Comparison of ENCODE assay signal across 10 mouse cellular contexts in the genomic region with DNA sequence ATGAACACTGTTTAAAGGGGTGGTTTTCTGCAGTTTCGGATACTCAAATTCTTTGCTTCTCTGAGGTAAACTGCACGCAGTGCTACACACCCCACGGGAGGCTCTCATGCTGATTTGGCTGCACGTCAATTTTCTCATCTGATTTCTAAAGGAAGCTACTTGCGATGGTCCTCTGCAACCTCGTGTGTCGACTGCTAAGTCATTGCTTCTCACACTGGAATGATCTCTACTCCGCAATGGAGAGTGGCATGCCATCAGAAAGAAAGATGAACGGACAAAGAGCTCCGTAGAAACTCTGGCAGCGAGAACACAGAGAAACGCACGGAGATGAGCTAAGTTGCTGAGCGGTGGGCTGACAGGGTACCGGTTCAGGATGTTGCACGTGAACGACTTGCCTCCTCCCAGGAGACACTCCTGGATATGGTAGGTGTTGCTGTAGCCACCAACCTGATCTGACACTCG.
DNase-seq lines count a peak whose midpoint lies in the region; ATAC-seq and TF ChIP-seq lines count a peak whose summit lies in the region.
"Had no signal": no experiment of that assay in that cellular context is flagged by ENCODE, and none has a peak within 500 bp of the region (broad histone marks: within the 10 kb centered on the region; RNA-seq: fewer than 3 reads in every experiment).

No protein-coding gene starts in this region.

- no peak for TF ChIP-seq POLR2A in cerebellum, adult 2 months (IDR thresholded peaks at IDR 0.05; ENCODE audit: borderline replicate concordance, insufficient read depth, low read length)

- peak; percentile 37 to 45 for DNase-seq in cerebellum, adult 2 months
- DNase-seq in lung, embryonic 14.5 days = no peak
- DNase-seq in lung, postnatal 14 days = no peak
- DNase-seq in right cerebral cortex, postnatal 4 days = peak; percentile 20
- no peak for DNase-seq in thymus, postnatal 36 days
- no peak for DNase-seq in spleen, adult 18-20 months
- DNase-seq: liver, postnatal 0 days had no signal

- H3K27ac ChIP-seq in cerebellum, adult 2 months (ENCODE audit: insufficient read depth, low read length) = no peak overlapping the region
- no peak overlapping the region for H3K27ac ChIP-seq in lung, embryonic 14.5 days (ENCODE audit: low read depth)
- no peak overlapping the region for H3K27ac ChIP-seq in intestine, embryonic 15.5 days
- H3K27ac ChIP-seq: kidney, postnatal 0 days had no signal

- H3K4me2 ChIP-seq in lung, embryonic 14.5 days = 0 out of 2 replicates have a peak overlapping the region, but pooled peaks have one; percentile 14
- H3K4me2 ChIP-seq in intestine, embryonic 15.5 days (replicated peaks) = peak overlapping the region; percentile 48

- no peaks in the 10 kb centered on the region for H3K36me3 ChIP-seq in lung, embryonic 14.5 days (ENCODE audit: insufficient read depth)
- no peaks in the 10 kb centered on the region for H3K36me3 ChIP-seq in intestine, embryonic 15.5 days

- H3K27me3 ChIP-seq in cerebellum, adult 2 months (ENCODE audit: control insufficient read depth, insufficient read depth, low read length) = no peaks in the 10 kb centered on the region
- no peaks in the 10 kb centered on the region for H3K27me3 ChIP-seq in lung, embryonic 14.5 days (ENCODE audit: insufficient read depth, low read length)
- H3K27me3 ChIP-seq in intestine, embryonic 15.5 days (replicated peaks) = no peaks in the 10 kb centered on the region

- ATAC-seq in cerebellum, adult (ENCODE audit: insufficient number of reproducible peaks, low FRiP score, low TSS enrichment) = no peak
- no peak for ATAC-seq in lung, embryonic 14.5 days (ENCODE audit: insufficient read depth)
- ATAC-seq in intestine, embryonic 15.5 days = no peak
- ATAC-seq: liver, postnatal 0 days had no signal

- H3K4me3 ChIP-seq in cerebellum, adult 2 months (replicated peaks; ENCODE audit: insufficient read depth, low read depth, low read length) = peak overlapping the region; percentile 54
- no peak overlapping the region for H3K4me3 ChIP-seq in lung, embryonic 14.5 days (ENCODE audit: low read depth, low read length)
- H3K4me3 ChIP-seq in intestine, embryonic 15.5 days (replicated peaks) = peak overlapping the region; percentile 17

- WGBS in cerebellum, adult 2 months = 16% methylated on average over 18 of the region's 18 CpGs
- 65% methylated on average over 18 of the region's 18 CpGs for WGBS in lung, embryonic 14.5 days
- 50% methylated on average over 18 of the region's 18 CpGs for WGBS in intestine, embryonic 15.5 days

- TF ChIP-seq CTCF in cerebellum, adult 2 months (IDR thresholded peaks at IDR 0.05; ENCODE audit: borderline replicate concordance, insufficient read depth, low read depth, low read length) = no peak
- no peak for TF ChIP-seq CTCF in lung, embryonic 14.5 days (IDR thresholded peaks at IDR 0.05; ENCODE audit: low read depth)

- no peaks in the 10 kb centered on the region for H3K9me3 ChIP-seq in lung, embryonic 14.5 days (ENCODE audit: low read depth, low read length)
- no peaks in the 10 kb centered on the region for H3K9me3 ChIP-seq in intestine, embryonic 15.5 days

- H3K9ac ChIP-seq in lung, embryonic 14.5 days = no peak overlapping the region
- 0 out of 2 replicates have a peak overlapping the region, but pooled peaks have one; percentile 10 for H3K9ac ChIP-seq in intestine, embryonic 15.5 days
- H3K9ac ChIP-seq: liver, postnatal 0 days had no signal

- H3K4me1 ChIP-seq in cerebellum, adult 2 months (ENCODE audit: control insufficient read depth, insufficient read depth, low read length) = peaks cover 2% of the 10 kb centered on the region; the same call in 1 of the 2 replicates
- H3K4me1 ChIP-seq in lung, embryonic 14.5 days (ENCODE audit: insufficient read depth) = no peaks in the 10 kb centered on the region
- H3K4me1 ChIP-seq in intestine, embryonic 15.5 days (replicated peaks) = no peaks in the 10 kb centered on the region

Comparison
In these comparisons a context has a peak if more than half of its experiments do, and no peak if none do; other contexts are left out.
1. DNase-seq: peak in cerebellum, adult 2 months (2 of 2) and right cerebral cortex, postnatal 4 days (single experiment); none in lung, embryonic 14.5 days (single experiment), lung, postnatal 14 days (single experiment), thymus, postnatal 36 days (0 of 2) and spleen, adult 18-20 months (0 of 2).